Mouse (Mus musculus): ENCODE data around the gene Nmi. TPM values are rescaled to one million over a fixed set of nuclear protein-coding genes. Genes with fewer than 3 reads are reported as not detected.

Nmi gene
- polyA plus RNA-seq, 1 experiment from 2014 or later = 29.3 TPM

DNA sequence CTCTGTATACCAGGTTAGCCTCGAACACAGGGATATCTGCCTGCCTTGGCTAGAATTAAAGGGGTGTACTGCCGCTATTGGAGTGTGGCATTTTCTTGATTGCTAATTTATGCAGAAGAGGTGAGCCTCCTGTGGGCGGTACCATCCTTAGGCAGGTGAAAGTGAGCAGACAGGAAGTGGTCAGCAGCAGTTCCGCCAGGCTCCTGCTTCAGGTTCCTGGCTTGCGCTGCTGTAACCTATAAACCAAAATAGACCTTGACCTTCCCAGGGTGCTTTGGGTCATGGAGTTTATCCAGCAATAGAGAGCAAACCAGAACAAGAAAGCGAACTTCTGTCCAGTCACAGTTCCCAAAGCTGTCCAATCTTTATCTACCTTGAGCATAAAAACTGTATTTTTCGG lies 37.4 kb downstream of the Nmi start:
- 92% methylated on average over 7 of the region's 7 CpGs for WGBS
- no peak overlapping the region for H3K4me2 ChIP-seq (ENCODE audit: low read depth, low read length)
- no peaks in the 10 kb centered on the region for H3K36me3 ChIP-seq (ENCODE audit: control insufficient read depth, insufficient read depth, low read length)
- H3K4me1 ChIP-seq (replicated peaks; ENCODE audit: control insufficient read depth, insufficient read depth, low read length) = peaks cover 8% of the 10 kb centered on the region
- no peak overlapping the region for H3K4me3 ChIP-seq (ENCODE audit: low read length)
- no peaks in the 10 kb centered on the region for H3K27me3 ChIP-seq (ENCODE audit: control insufficient read depth, insufficient read depth, low read depth, low read length)
- H3K27ac ChIP-seq (ENCODE audit: low read length) = no peak overlapping the region
- ATAC-seq (ENCODE audit: low read depth) = no peak
- H3K9me3 ChIP-seq (ENCODE audit: control insufficient read depth, low read length) = no peaks in the 10 kb centered on the region
- H3K9ac ChIP-seq (ENCODE audit: low read length) = no peak overlapping the region

DNA sequence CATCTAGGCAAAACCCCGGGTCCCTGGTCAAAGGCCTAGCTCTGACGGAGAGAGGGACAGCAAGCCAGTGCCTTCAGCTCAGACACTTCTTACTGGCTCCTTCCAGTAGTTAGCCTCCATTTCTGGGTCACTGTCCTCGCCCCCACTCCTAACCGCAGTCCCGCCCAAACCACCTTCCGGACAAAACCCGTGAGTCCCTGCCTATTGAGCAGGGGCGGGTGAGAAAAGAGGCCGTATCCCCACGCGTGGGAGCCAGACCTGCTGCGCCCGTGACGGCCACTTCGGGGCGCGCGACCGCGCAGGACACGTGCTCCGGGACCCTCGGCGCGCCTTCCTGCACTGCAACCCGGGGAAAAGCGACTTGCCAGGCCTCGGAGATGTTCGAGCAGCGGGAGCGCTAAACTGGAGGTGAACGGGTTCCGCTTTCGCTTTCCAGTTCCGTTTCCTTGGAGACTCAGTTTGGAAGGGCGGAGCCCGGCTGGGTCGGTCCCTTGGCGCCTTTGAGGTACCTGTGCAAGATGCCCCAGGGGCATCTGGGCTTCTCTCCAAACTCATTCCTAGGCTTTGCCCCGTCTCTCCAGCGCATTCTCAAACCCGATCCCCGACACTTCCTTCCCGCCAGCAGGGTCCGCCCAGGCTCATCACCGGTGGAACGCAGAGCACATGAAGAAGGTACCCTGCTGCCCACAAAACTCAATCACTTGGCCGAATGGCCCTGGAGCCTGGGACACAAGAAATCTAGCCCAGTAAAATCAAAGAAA lies 38.5 kb downstream of the Nmi start, which contains the start of gene Rbm43:
Rbm43 (minus strand) TSS at position 590 of the 761 bp plus-strand sequence.
- ATAC-seq (ENCODE audit: low read depth) = peak; percentile 85
- Histone ChIP-seq H3K4me3 (ENCODE audit: low read length) (peak within 1 kb of the TSS; percentile 68), H3K27me3 (ENCODE audit: control insufficient read depth, insufficient read depth, low read depth, low read length) (no peaks in the 10 kb centered on the region), H3K27ac (ENCODE audit: low read length) (peak within 1 kb of the TSS; percentile 74), H3K9me3 (ENCODE audit: control insufficient read depth, low read length) (no peaks in the 10 kb centered on the region), H3K36me3 (ENCODE audit: control insufficient read depth, insufficient read depth, low read length) (peaks cover 5% of the 10 kb centered on the region; the same call in 1 of the 2 replicates), H3K4me1 (replicated peaks; ENCODE audit: control insufficient read depth, insufficient read depth, low read length) (peaks cover 8% of the 10 kb centered on the region), H3K4me2 (ENCODE audit: low read depth, low read length) (peak within 1 kb of the TSS; percentile 60), H3K9ac (ENCODE audit: low read length) (peak within 1 kb of the TSS; percentile 74)
- WGBS = under 1% methylated on average over 47 of the region's 48 CpGs

DNA sequence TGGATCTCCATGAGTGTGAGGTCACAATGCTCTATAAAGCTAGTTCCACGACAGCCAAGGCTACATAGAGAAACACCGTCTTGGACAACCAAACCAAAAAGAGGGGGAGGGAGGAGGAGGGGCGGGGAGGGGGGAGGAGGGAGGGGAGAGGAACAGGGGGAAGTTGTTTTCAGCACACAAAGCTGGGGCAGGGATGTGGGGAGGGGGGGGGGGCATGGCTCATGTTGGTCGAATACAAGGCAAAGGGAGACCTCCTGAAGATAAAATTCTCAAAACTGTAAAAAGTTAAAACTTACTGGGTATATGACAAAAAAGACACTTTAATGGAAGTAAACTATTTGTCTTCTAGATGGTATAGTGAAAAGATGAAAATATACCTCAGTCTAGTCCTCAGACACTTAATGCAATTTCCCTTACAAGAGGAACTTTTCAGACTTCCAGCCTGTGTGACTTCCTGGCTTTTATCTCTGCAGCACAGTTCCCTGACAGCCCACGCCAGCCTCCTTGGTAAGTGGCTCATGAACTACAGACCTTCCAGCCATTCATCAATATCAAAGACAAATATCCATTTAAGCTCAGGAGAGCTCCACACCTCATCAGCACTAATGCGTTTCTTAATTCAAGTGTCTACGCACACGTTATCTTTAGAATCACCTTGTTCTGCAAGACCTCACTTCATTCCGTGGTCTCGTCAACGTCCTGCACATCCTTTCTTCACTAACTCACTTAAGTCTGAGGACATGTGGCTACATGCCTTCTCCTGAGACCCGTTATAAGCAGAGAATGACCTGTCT lies 39.8 kb downstream of the Nmi start:
- Histone ChIP-seq H3K4me1 (replicated peaks; ENCODE audit: control insufficient read depth, insufficient read depth, low read length) (peaks cover 8% of the 10 kb centered on the region), H3K27ac (ENCODE audit: low read length) (peak overlapping the region; percentile 50; the same call in 1 of the 2 replicates), H3K36me3 (ENCODE audit: control insufficient read depth, insufficient read depth, low read length) (peaks cover 8% of the 10 kb centered on the region; the same call in 1 of the 2 replicates), H3K9me3 (ENCODE audit: control insufficient read depth, low read length) (no peaks in the 10 kb centered on the region), H3K9ac (ENCODE audit: low read length) (peak overlapping the region; percentile 74), H3K4me2 (ENCODE audit: low read depth, low read length) (peak overlapping the region; percentile 60), H3K27me3 (ENCODE audit: control insufficient read depth, insufficient read depth, low read depth, low read length) (no peaks in the 10 kb centered on the region), H3K4me3 (ENCODE audit: low read length) (peak overlapping the region; percentile 68)
- ATAC-seq (ENCODE audit: low read depth) = no peak
- 24% methylated on average over 12 of the region's 12 CpGs for WGBS

DNA sequence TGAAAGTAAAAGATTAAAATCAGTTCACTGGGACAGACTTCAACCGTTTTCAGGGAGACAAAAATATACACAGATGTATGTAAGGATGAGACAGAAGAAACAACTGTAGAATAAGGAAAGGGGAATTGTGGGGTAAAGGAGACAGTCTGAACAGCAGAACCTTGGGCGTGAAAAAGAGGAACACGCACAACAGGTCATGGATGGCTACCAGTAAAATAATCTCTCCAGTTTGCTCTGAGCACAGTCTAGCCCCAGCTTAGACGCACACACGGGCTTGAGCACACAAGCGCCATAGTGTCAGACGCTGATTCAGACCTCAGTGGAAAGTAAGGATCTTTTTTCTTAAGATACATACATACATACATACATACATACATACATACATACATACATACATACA lies 42.1 kb downstream of the Nmi start:
- H3K4me1 ChIP-seq (replicated peaks; ENCODE audit: control insufficient read depth, insufficient read depth, low read length) = peaks cover 8% of the 10 kb centered on the region
- WGBS = 73% methylated on average over 7 of the region's 7 CpGs
- no peak overlapping the region for H3K9ac ChIP-seq (ENCODE audit: low read length)
- no peak for ATAC-seq (ENCODE audit: low read depth)
- no peaks in the 10 kb centered on the region for H3K9me3 ChIP-seq (ENCODE audit: control insufficient read depth, low read length)
- no peaks in the 10 kb centered on the region for H3K27me3 ChIP-seq (ENCODE audit: control insufficient read depth, insufficient read depth, low read depth, low read length)
- H3K4me3 ChIP-seq (ENCODE audit: low read length) = no peak overlapping the region
- H3K36me3 ChIP-seq (ENCODE audit: control insufficient read depth, insufficient read depth, low read length) = peaks cover 10% of the 10 kb centered on the region; the same call in 1 of the 2 replicates
- no peak overlapping the region for H3K27ac ChIP-seq (ENCODE audit: low read length)
- no peak overlapping the region for H3K4me2 ChIP-seq (ENCODE audit: low read depth, low read length)

DNA sequence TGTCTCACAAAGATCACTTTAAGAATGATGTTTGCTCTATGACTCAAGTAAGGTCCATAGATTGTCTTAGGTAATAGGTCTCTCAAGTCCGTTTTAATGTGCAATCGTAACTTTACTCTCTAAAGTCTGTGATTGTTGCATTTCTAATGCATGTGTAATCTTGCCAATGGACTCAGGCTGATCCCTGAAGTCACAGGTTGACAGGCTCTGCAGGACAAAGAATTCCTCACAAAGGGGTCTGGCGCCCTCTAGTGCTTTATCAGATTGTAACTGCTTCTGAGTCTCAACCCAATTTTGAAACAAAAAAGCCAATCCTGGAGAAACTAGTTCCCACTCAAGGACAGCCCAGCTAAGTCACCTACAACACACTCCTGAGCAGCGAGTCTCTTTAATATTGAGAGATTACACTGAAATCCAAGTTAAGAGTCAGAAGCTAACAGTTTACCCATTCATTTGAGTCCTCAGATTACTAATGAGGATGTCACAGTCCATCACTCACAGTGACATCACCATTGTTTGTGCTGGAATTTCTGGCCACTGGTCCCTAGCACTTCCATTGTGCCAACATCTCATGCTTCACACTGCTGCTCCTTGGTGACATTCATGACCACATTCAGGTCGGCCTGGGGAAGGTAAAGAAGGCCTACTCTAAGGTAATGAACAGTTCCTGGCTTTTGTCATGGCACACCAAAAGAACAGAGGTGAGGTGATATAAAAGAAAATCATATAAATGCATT lies 58.2 kb downstream of the Nmi start:
- no peaks in the 10 kb centered on the region; the same call in 1 of the 2 replicates for H3K4me1 ChIP-seq (replicated peaks; ENCODE audit: control insufficient read depth, insufficient read depth, low read length)
- peak; percentile 61 for ATAC-seq (ENCODE audit: low read depth)
- WGBS = 10% methylated on average over 5 of the region's 5 CpGs
- H3K27me3 ChIP-seq (ENCODE audit: control insufficient read depth, insufficient read depth, low read depth, low read length) = no peaks in the 10 kb centered on the region
- no peak overlapping the region for H3K9ac ChIP-seq (ENCODE audit: low read length)
- no peak overlapping the region for H3K4me2 ChIP-seq (ENCODE audit: low read depth, low read length)
- H3K4me3 ChIP-seq (ENCODE audit: low read length) = no peak overlapping the region
- H3K36me3 ChIP-seq (ENCODE audit: control insufficient read depth, insufficient read depth, low read length) = no peaks in the 10 kb centered on the region
- no peak overlapping the region for H3K27ac ChIP-seq (ENCODE audit: low read length)
- H3K9me3 ChIP-seq (ENCODE audit: control insufficient read depth, low read length) = no peaks in the 10 kb centered on the region

DNA sequence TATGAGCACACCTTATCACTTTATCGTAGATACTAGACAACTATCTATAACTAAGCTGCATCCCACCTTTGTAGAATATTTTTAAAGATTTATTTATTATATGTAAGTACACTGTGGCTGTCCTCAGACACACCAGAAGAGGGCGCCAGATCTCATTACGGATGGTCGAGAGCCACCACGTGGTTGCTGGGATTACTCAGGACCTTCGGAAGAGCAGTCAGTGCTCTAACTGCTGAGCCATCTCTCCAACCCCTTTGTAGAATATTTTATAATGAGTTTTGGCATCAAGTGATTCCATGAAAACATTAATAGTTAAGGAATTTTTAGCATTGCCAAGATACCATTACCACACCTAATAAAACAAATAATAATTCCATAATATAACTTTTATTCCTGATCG lies 58.8 kb downstream of the Nmi start:
- no peaks in the 10 kb centered on the region for H3K27me3 ChIP-seq (ENCODE audit: control insufficient read depth, insufficient read depth, low read depth, low read length)
- H3K36me3 ChIP-seq (ENCODE audit: control insufficient read depth, insufficient read depth, low read length) = no peaks in the 10 kb centered on the region
- ATAC-seq (ENCODE audit: low read depth) = no peak
- no peaks in the 10 kb centered on the region for H3K9me3 ChIP-seq (ENCODE audit: control insufficient read depth, low read length)
- no peaks in the 10 kb centered on the region; the same call in 1 of the 2 replicates for H3K4me1 ChIP-seq (replicated peaks; ENCODE audit: control insufficient read depth, insufficient read depth, low read length)
- H3K27ac ChIP-seq (ENCODE audit: low read length) = no peak overlapping the region
- no peak overlapping the region for H3K4me3 ChIP-seq (ENCODE audit: low read length)
- H3K4me2 ChIP-seq (ENCODE audit: low read depth, low read length) = no peak overlapping the region
- H3K9ac ChIP-seq (ENCODE audit: low read length) = no peak overlapping the region
- 52% methylated on average over 7 of the region's 7 CpGs for WGBS

DNA sequence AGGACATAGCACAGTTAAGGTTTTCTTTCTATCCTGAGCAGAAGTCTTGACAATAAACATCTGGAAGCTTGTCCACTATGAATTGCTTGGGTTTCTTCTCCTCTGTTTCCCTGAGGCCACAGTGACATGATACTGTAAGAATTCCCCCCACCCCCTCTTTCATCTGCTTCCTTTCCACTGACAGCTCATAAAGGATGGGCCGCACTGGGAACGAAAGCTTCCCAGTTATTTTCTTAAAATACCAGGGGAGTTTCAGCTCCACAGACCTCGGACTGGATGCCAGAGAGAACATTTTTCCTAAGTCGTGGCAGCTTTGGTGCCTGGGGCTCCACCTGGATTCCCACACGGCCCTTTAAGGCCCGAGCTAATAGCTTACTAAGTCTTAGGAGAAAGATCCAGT lies 60.6 kb downstream of the Nmi start:
- no peaks in the 10 kb centered on the region for H3K27me3 ChIP-seq (ENCODE audit: control insufficient read depth, insufficient read depth, low read depth, low read length)
- no peaks in the 10 kb centered on the region; the same call in 1 of the 2 replicates for H3K4me1 ChIP-seq (replicated peaks; ENCODE audit: control insufficient read depth, insufficient read depth, low read length)
- H3K9ac ChIP-seq (ENCODE audit: low read length) = no peak overlapping the region
- H3K4me2 ChIP-seq (ENCODE audit: low read depth, low read length) = 0 out of 2 replicates have a peak overlapping the region, but pooled peaks have one; percentile 0
- no peaks in the 10 kb centered on the region for H3K9me3 ChIP-seq (ENCODE audit: control insufficient read depth, low read length)
- no peak overlapping the region for H3K4me3 ChIP-seq (ENCODE audit: low read length)
- ATAC-seq (ENCODE audit: low read depth) = peak; percentile 77
- WGBS = 33% methylated on average over 6 of the region's 6 CpGs
- H3K36me3 ChIP-seq (ENCODE audit: control insufficient read depth, insufficient read depth, low read length) = no peaks in the 10 kb centered on the region
- peak overlapping the region; percentile 54 for H3K27ac ChIP-seq (ENCODE audit: low read length)

DNA sequence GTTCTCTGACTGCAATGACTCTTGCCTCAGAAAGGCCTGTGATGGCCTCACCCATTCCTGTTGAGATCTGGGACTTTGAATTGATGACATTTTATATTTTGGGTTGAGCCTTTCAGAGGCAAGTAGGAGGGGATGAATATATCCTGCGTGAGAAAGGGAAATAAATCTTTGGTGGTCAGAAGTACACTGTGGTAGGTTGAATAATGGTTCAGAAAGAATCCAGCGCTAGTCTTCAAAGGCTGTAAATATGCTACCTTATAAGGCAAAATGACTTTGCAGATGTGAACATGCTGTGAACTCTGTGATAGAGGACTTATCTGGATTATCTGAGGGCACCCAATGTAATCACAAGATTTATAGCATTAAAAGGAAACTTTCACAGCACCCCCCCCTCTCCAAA lies 61.4 kb downstream of the Nmi start:
- Histone ChIP-seq H3K27ac (ENCODE audit: low read length) (no peak overlapping the region), H3K9me3 (ENCODE audit: control insufficient read depth, low read length) (no peaks in the 10 kb centered on the region), H3K27me3 (ENCODE audit: control insufficient read depth, insufficient read depth, low read depth, low read length) (no peaks in the 10 kb centered on the region), H3K9ac (ENCODE audit: low read length) (no peak overlapping the region), H3K4me3 (ENCODE audit: low read length) (no peak overlapping the region), H3K4me2 (ENCODE audit: low read depth, low read length) (no peak overlapping the region), H3K36me3 (ENCODE audit: control insufficient read depth, insufficient read depth, low read length) (no peaks in the 10 kb centered on the region), H3K4me1 (replicated peaks; ENCODE audit: control insufficient read depth, insufficient read depth, low read length) (no peaks in the 10 kb centered on the region; the same call in 1 of the 2 replicates)
- no peak for ATAC-seq (ENCODE audit: low read depth)
- WGBS = 52% methylated on average over 2 of the region's 2 CpGs

All from lung, embryonic 16.5 days (tissue).